Mouse (Mus musculus) embryonic fibroblast, embryonic 13.5 days (primary cell): Measurements from ENCODE around the gene Myom3.

ENCODE experiments used
- CTCF ChIP-seq: IDR thresholded peaks from 2 replicates; pipeline ENCODE4 v1.5.1; 2011; ENCODE audit warnings: mild to moderate bottlenecking, control low read depth, low read length, moderate library complexity, borderline replicate concordance; ENCODE audit not compliant: insufficient read depth
- POLR2A ChIP-seq: IDR thresholded peaks from 2 replicates; pipeline ENCODE4 v1.6.1; 2011; ENCODE audit warnings: low read depth, mild to moderate bottlenecking, control low read depth, low read length, moderate library complexity

- TF ChIP-seq CTCF (no peak), POLR2A (no peak)
These were observed 95.6 kb downstream of the Myom3 start for GRCm38 (mm10) chr4:135855080-135855479.
